ENCODE assay signal across 14 mouse cellular contexts in genomic region chrX:53097786-53098185, GRCm38 (mm10).
DNase-seq lines count a peak whose midpoint lies in the region; ATAC-seq lines count a peak whose summit lies in the region.
"Had no signal": no experiment of that assay in that cellular context is flagged by ENCODE, and none has a peak within 500 bp of the region (broad histone marks: within the 10 kb centered on the region; RNA-seq: fewer than 3 reads in every experiment).

No protein-coding gene starts in this region.

- ATAC-seq in forebrain, embryonic 13.5 days = peak; percentile 48
- no peak for ATAC-seq in forebrain, embryonic 12.5 days (ENCODE audit: low FRiP score)
- peak; percentile 43; the same call in 1 of the 2 replicates for ATAC-seq in forebrain, embryonic 16.5 days
- ATAC-seq in hindbrain, embryonic 12.5 days (ENCODE audit: low FRiP score) = no peak
- ATAC-seq: forebrain, embryonic 15.5 days had no signal

- H3K4me2 ChIP-seq in forebrain, embryonic 13.5 days = no peak overlapping the region
- H3K4me2 ChIP-seq in forebrain, embryonic 12.5 days = no peak overlapping the region
- H3K4me2 ChIP-seq in forebrain, embryonic 16.5 days (ENCODE audit: low read length) = no peak overlapping the region
- no peak overlapping the region for H3K4me2 ChIP-seq in hindbrain, embryonic 12.5 days (replicated peaks)
- H3K4me2 ChIP-seq: embryonic facial prominence, embryonic 13.5 days; forebrain, embryonic 15.5 days had no signal

- DNase-seq in forebrain, embryonic 10.5 days (ENCODE audit: extremely low spot score, low spot score) = no peak
- DNase-seq: adrenal gland, adult 2 months; adrenal gland, postnatal 10 days; adrenal gland, postnatal 25 days; cerebellum, adult 11-12 months; cerebellum, adult 2 months; cerebellum, adult 9-10 months; cerebellum, postnatal 25 days had no signal

- peaks cover 12% of the 10 kb centered on the region for H3K4me1 ChIP-seq in forebrain, embryonic 13.5 days
- no peaks in the 10 kb centered on the region; the same call in 1 of the 2 replicates for H3K4me1 ChIP-seq in forebrain, embryonic 12.5 days
- H3K4me1 ChIP-seq in forebrain, embryonic 16.5 days (replicated peaks; ENCODE audit: control insufficient read depth, insufficient read depth, low read length) = peaks cover 3% of the 10 kb centered on the region; the same call in 1 of the 2 replicates
- peaks cover 4% of the 10 kb centered on the region; the same call in 1 of the 2 replicates for H3K4me1 ChIP-seq in forebrain, embryonic 10.5 days
- no peaks in the 10 kb centered on the region for H3K4me1 ChIP-seq in hindbrain, embryonic 12.5 days

- H3K9ac ChIP-seq in forebrain, embryonic 13.5 days = no peak overlapping the region
- no peak overlapping the region for H3K9ac ChIP-seq in forebrain, embryonic 12.5 days
- no peak overlapping the region for H3K9ac ChIP-seq in forebrain, embryonic 16.5 days (replicated peaks; ENCODE audit: low read depth, low read length)
- H3K9ac ChIP-seq in hindbrain, embryonic 12.5 days = no peak overlapping the region
- H3K9ac ChIP-seq: embryonic facial prominence, embryonic 13.5 days; forebrain, embryonic 15.5 days had no signal

- no peak overlapping the region for H3K4me3 ChIP-seq in forebrain, embryonic 13.5 days
- H3K4me3 ChIP-seq in forebrain, embryonic 12.5 days (replicated peaks) = no peak overlapping the region
- no peak overlapping the region for H3K4me3 ChIP-seq in forebrain, embryonic 16.5 days (replicated peaks; ENCODE audit: low read length)
- H3K4me3 ChIP-seq in forebrain, embryonic 10.5 days = no peak overlapping the region
- no peak overlapping the region for H3K4me3 ChIP-seq in hindbrain, embryonic 12.5 days
- H3K4me3 ChIP-seq: embryonic facial prominence, embryonic 13.5 days; forebrain, embryonic 15.5 days had no signal

- no peaks in the 10 kb centered on the region for H3K27me3 ChIP-seq in forebrain, embryonic 13.5 days
- no peaks in the 10 kb centered on the region for H3K27me3 ChIP-seq in forebrain, embryonic 12.5 days
- H3K27me3 ChIP-seq in forebrain, embryonic 16.5 days (replicated peaks; ENCODE audit: control insufficient read depth, insufficient read depth, low read length) = no peaks in the 10 kb centered on the region
- H3K27me3 ChIP-seq in forebrain, embryonic 10.5 days (ENCODE audit: poor library complexity, severe bottlenecking) = no peaks in the 10 kb centered on the region; the same call in 1 of the 2 replicates
- H3K27me3 ChIP-seq in hindbrain, embryonic 12.5 days = no peaks in the 10 kb centered on the region
- H3K27me3 ChIP-seq: embryonic facial prominence, embryonic 13.5 days; forebrain, embryonic 15.5 days had no signal

- H3K36me3 ChIP-seq in forebrain, embryonic 13.5 days (ENCODE audit: poor library complexity, severe bottlenecking) = no peaks in the 10 kb centered on the region
- no peaks in the 10 kb centered on the region for H3K36me3 ChIP-seq in forebrain, embryonic 12.5 days (replicated peaks)
- H3K36me3 ChIP-seq in forebrain, embryonic 16.5 days (ENCODE audit: control insufficient read depth, insufficient read depth) = no peaks in the 10 kb centered on the region
- no peaks in the 10 kb centered on the region for H3K36me3 ChIP-seq in forebrain, embryonic 10.5 days (replicated peaks)
- H3K36me3 ChIP-seq in hindbrain, embryonic 12.5 days = no peaks in the 10 kb centered on the region
- H3K36me3 ChIP-seq: embryonic facial prominence, embryonic 13.5 days; forebrain, embryonic 15.5 days had no signal

- WGBS in forebrain, embryonic 13.5 days = 47% methylated on average over 4 of the region's 4 CpGs
- WGBS in forebrain, embryonic 12.5 days = 57% methylated on average over 4 of the region's 4 CpGs
- 28% methylated on average over 4 of the region's 4 CpGs for WGBS in forebrain, embryonic 16.5 days
- WGBS in forebrain, embryonic 10.5 days = 73% methylated on average over 4 of the region's 4 CpGs
- 60% methylated on average over 4 of the region's 4 CpGs for WGBS in hindbrain, embryonic 12.5 days

- 0 out of 2 replicates have a peak overlapping the region, but pooled peaks have one; percentile 14 for H3K27ac ChIP-seq in forebrain, embryonic 13.5 days
- H3K27ac ChIP-seq in forebrain, embryonic 12.5 days = no peak overlapping the region
- H3K27ac ChIP-seq in forebrain, embryonic 16.5 days (ENCODE audit: low read length) = no peak overlapping the region
- H3K27ac ChIP-seq in forebrain, embryonic 10.5 days = no peak overlapping the region
- H3K27ac ChIP-seq in hindbrain, embryonic 12.5 days = no peak overlapping the region
- H3K27ac ChIP-seq: embryonic facial prominence, embryonic 13.5 days; forebrain, embryonic 15.5 days had no signal

- no peaks in the 10 kb centered on the region for H3K9me3 ChIP-seq in forebrain, embryonic 13.5 days (replicated peaks)
- H3K9me3 ChIP-seq in forebrain, embryonic 12.5 days = no peaks in the 10 kb centered on the region
- no peaks in the 10 kb centered on the region for H3K9me3 ChIP-seq in forebrain, embryonic 16.5 days (ENCODE audit: control insufficient read depth, low read length)
- H3K9me3 ChIP-seq in forebrain, embryonic 10.5 days = no peaks in the 10 kb centered on the region
- no peaks in the 10 kb centered on the region for H3K9me3 ChIP-seq in hindbrain, embryonic 12.5 days (replicated peaks)
- H3K9me3 ChIP-seq: embryonic facial prominence, embryonic 13.5 days; forebrain, embryonic 15.5 days had no signal

Comparison
In these comparisons a context has a peak if more than half of its experiments do, and no peak if none do; other contexts are left out.
1. ATAC-seq: peak in forebrain, embryonic 13.5 days (single experiment) and forebrain, embryonic 16.5 days (single experiment); none in forebrain, embryonic 12.5 days (single experiment) and hindbrain, embryonic 12.5 days (single experiment).